Mouse (Mus musculus) gastrocnemius, adult 8-10 months (tissue): ENCODE results near the gene Tnfrsf4. TPM values are rescaled to one million over a fixed set of nuclear protein-coding genes. Genes with fewer than 3 reads are reported as not detected.

Experiments used
- DNase-seq, 2 experiments: peaks; one replicate each; pipeline ENCODE4 v3.0.0; 2022; ENCODE audit warnings: low spot score in 2 of 2
- microRNA-seq: library from miRNA; unstranded; fragments of <30 nt; microRNA quantifications from one replicate; pipeline ENCODE4 v1.2.0, GENCODE M21; 2022
- total RNA-seq, 4 experiments: library from RNA; stranded (reverse); gene quantifications; 2 replicates each; pipeline ENCODE4 v1.2.4; 2022

Gene Tnfrsf4
- total RNA-seq, 4 experiments from 2014 or later: 0.65 to 1.9 (median 1.4) TPM

DNA sequence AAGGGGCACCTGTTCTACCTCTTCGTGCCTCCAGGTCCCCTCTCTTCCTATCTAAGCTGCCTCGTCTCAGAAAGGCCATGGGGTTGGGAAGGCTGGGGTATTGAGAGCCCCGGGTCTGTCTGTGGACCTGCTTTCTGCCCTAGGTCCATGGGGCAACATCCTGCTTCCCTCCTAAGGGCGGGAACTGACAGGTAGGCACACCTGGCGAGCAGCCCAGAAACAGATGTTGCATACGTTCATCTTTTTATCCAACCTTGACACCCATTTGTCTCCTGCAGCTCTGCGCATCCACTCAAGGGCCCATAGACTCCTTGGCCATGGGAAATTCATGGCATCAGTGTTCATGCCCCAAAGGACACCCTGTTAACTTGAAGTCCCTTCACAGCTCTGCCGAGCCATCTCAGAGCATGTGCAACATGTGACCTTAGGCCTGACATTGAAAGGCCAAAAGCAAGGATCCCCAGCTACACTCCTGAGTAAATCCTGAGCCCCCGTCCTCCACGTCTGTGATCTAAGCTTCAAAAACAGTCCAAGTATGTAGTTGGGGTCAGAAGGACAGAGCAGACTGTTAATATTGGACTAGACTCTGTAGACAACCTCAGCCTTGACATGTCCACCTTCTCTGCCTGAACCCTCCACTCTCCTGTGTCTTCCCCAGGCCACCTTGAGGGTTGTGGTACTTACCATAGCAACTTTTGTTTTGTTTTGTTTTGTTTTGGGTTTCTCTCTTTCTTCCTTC lies 51.7 kb downstream of the Tnfrsf4 start:
- no peak for DNase-seq

Small RNAs within 50 kb of the gene (microRNA-seq; reads per million reads assigned to microRNA genes)
- gene Mir200a (not detected), gene Mir200b (5.0 reads per million), gene Mir429 (5.0 reads per million)

Other genes with a start within 250 kb of the Tnfrsf4 start
- gene Vwa1, start 239.1 kb upstream of the Tnfrsf4 start, total RNA-seq: 1 to 10 TPM; 4.0 to 8.9 (median 6.2) TPM
- under 1 TPM; 0.21 to 0.72 (median 0.31) TPM for gene Tmem88b, start 228.0 kb upstream of the Tnfrsf4 start, total RNA-seq
- not detected for gene Ankrd65, start 223.4 kb upstream of the Tnfrsf4 start, total RNA-seq
- gene Mrpl20, start 211.0 kb upstream of the Tnfrsf4 start, total RNA-seq: 10 to 100 TPM; 46.2 to 50.5 (median 47.7) TPM
- 10 to 100 TPM; 11.6 to 19.5 (median 15.0) TPM for gene Ccnl2, start 201.4 kb upstream of the Tnfrsf4 start, total RNA-seq
- 10 to 100 TPM; 73.1 to 83.9 (median 79.0) TPM for gene Aurkaip1, start 182.6 kb upstream of the Tnfrsf4 start, total RNA-seq
- gene Mxra8, start 174.2 kb upstream of the Tnfrsf4 start, total RNA-seq: 10 to 100 TPM; 16.5 to 34.5 (median 24.9) TPM
- 100 to 1,000 TPM; 117 to 124 (median 120) TPM for gene Dvl1, start 166.4 kb upstream of the Tnfrsf4 start, total RNA-seq
- gene Tas1r3, start 150.5 kb upstream of the Tnfrsf4 start, total RNA-seq: under 1 TPM in 2 of 4 experiments, not detected in 2; 0.11 to 0.12 TPM
- 10 to 100 TPM; 11.0 to 18.7 (median 16.1) TPM for gene Cptp, start 144.4 kb upstream of the Tnfrsf4 start, total RNA-seq
- gene Ints11, start 144.3 kb upstream of the Tnfrsf4 start, total RNA-seq: 10 to 100 TPM; 13.0 to 16.8 (median 14.1) TPM
- 10 to 100 TPM; 14.2 to 17.0 (median 14.9) TPM for gene Pusl1, start 122.1 kb upstream of the Tnfrsf4 start, total RNA-seq
- 1 to 10 TPM; 5.6 to 8.3 (median 7.2) TPM for gene Acap3, start 122.0 kb upstream of the Tnfrsf4 start, total RNA-seq
- gene Ube2j2, start 70.0 kb upstream of the Tnfrsf4 start, total RNA-seq: 10 to 100 TPM; 53.4 to 69.1 (median 58.7) TPM
- 10 to 100 TPM; 14.6 to 22.4 (median 20.8) TPM for gene C1qtnf12, start 51.5 kb upstream of the Tnfrsf4 start, total RNA-seq
- 1 to 10 TPM in 3 of 4 experiments, under 1 TPM in 1; 0.94 to 1.8 (median 1.6) TPM for gene B3galt6, start 21.2 kb upstream of the Tnfrsf4 start, total RNA-seq
- 10 to 100 TPM; 68.8 to 85.8 (median 77.5) TPM for gene Sdf4, start 21.0 kb upstream of the Tnfrsf4 start, total RNA-seq
- not detected for gene Tnfrsf18, start 12.3 kb downstream of the Tnfrsf4 start, total RNA-seq
- gene Ttll10, start 45.6 kb downstream of the Tnfrsf4 start, total RNA-seq: not detected
- 1 to 10 TPM; 2.1 to 4.2 (median 2.4) TPM for gene 9430015G10Rik, start 96.1 kb downstream of the Tnfrsf4 start, total RNA-seq
- not detected for gene Rnf223, start 116.7 kb downstream of the Tnfrsf4 start, total RNA-seq
- 1 to 10 TPM; 3.3 to 5.9 (median 4.4) TPM for gene Agrn, start 183.6 kb downstream of the Tnfrsf4 start, total RNA-seq
- under 1 TPM in 2 of 4 experiments, not detected in 2; 0.34 to 0.67 TPM for gene Isg15, start 187.0 kb downstream of the Tnfrsf4 start, total RNA-seq
- 1 to 10 TPM; 4.3 to 6.3 (median 4.8) TPM for gene AW011738, start 189.5 kb downstream of the Tnfrsf4 start, total RNA-seq
- gene Perm1, start 202.0 kb downstream of the Tnfrsf4 start, total RNA-seq: 100 to 1,000 TPM; 149 to 208 (median 179) TPM
- 1 to 10 TPM; 5.5 to 6.6 (median 6.2) TPM for gene Plekhn1, start 221.0 kb downstream of the Tnfrsf4 start, total RNA-seq
- 10 to 100 TPM; 30.9 to 38.1 (median 32.1) TPM for gene Noc2l, start 222.2 kb downstream of the Tnfrsf4 start, total RNA-seq
- not detected for gene Samd11, start 241.8 kb downstream of the Tnfrsf4 start, total RNA-seq